Mouse (Mus musculus): ENCODE measurements around the gene Bri3.

Bri3 gene

GRCm38 (mm10) chr5:144243901-144244487 lies at the start of gene Bri3:
Gene Bri3 (plus strand): TSS chr5:144244437.
- DNase-seq (ENCODE audit: extremely low spot score) = no peak

DNA sequence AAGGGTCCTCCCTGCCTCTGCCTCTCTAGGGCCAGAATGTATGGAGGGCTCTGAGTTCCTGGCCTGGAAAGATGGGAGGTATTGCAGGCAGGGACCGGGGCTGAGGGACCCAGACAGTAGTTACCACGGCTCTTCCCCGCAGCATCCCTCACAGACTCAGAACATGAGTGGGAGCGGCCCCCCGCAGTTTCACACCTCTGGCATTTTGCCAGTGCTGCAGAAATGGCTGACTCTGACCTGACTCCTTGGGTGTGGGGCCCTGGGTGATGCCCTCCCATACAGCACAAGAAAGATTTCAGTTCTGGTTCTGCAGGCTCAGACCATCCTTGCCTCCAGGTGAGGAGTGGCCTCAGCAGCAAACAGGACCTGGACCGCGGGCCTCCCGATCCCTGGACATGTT lies 48.7 kb upstream of the Bri3 start:
- DNase-seq (ENCODE audit: extremely low spot score) = no peak

- no peak for DNase-seq (ENCODE audit: extremely low spot score)
These were observed 43.6 kb upstream of the Bri3 start for GRCm38 (mm10) chr5:144200616-144201015.

GRCm38 (mm10) chr5:144202430-144202829 lies 41.8 kb upstream of the Bri3 start:
- DNase-seq (ENCODE audit: extremely low spot score) = no peak

GRCm38 (mm10) chr5:144203398-144203959 lies 40.8 kb upstream of the Bri3 start:
- no peak for DNase-seq (ENCODE audit: extremely low spot score)

- no peak for DNase-seq (ENCODE audit: extremely low spot score)
These were observed 39.9 kb upstream of the Bri3 start for GRCm38 (mm10) chr5:144204303-144204702.

DNA sequence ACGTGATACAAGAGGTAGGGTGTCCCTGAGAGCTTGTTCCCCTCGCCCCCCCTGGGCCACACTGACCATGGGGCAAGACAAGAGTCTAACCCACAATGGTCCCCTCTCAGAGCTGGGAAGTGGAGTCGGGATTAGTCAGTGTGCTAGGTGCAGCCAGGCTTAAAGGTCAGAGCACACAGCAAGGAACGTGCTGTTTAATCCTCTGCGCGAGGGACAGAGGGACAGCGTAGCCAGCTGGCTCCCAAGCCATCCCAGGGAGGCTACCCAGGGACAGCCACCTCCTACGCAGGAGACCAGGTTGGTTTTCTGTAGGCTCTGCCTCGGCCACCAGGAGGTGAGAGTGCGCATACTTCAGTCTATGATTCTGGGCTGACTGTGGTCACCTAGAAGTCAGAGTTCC lies 39.3 kb upstream of the Bri3 start:
- DNase-seq (ENCODE audit: extremely low spot score) = no peak

DNA sequence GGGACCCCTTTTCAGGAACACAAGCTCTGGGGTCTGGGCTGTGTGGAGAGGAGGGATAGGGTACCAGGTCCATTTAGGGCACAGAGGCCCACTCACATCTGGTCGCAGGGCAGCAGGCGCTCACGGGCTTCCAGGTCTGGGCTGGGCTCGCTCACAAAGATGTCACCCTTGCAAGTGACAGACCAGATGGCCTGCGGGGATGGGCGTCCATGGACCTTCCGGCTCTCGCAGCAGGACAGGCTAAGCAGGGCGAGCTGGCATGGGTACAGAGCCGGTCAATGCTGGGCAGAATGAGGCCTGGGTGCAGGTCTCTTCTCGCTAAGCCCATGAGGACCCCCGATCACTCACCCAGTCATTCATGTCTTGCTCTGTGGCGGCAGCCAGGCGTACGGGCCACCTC lies 38.2 kb upstream of the Bri3 start:
- no peak for DNase-seq (ENCODE audit: extremely low spot score)

DNA sequence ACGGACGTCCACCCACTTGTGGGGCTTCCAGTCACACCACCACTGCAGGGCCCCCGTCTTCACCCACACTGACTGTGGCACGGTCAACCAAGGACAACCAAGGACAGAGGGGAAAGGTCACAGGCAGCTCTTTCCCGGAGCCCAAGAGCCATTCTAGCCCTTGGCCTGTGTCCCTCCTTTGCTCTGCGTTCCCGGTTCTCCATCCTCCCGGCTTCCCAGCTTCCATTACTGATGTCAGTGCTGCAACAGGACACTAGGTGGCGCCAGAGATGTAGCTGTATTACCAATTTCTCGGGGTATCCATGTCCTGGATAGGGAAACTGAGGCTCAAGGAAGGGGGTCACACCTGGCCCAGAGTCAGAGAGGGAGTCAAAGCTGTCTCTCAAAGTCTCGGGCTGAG lies 36.8 kb upstream of the Bri3 start:
- peak; percentile 41 for DNase-seq (ENCODE audit: extremely low spot score)

DNA sequence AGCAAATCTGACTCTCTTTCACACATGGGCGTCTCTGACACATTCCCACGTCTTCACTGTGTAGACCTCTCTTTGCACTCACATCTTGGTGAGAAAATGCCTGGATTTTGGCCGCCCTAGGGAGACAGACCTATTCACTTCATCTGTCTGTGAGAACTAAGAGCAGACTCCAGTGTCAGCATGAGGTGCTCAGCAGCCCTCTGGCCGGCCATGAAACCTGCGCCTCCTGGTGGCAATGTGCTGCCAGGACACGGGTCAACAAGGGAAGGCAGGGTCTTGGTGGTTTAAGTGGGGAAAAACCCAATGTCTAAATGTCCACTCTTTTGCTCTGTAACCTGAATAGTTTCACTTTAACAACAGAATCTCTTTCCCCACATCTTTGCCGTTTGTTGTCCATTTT lies 29.8 kb upstream of the Bri3 start:
- peak; percentile 63 for DNase-seq (ENCODE audit: extremely low spot score)

DNA sequence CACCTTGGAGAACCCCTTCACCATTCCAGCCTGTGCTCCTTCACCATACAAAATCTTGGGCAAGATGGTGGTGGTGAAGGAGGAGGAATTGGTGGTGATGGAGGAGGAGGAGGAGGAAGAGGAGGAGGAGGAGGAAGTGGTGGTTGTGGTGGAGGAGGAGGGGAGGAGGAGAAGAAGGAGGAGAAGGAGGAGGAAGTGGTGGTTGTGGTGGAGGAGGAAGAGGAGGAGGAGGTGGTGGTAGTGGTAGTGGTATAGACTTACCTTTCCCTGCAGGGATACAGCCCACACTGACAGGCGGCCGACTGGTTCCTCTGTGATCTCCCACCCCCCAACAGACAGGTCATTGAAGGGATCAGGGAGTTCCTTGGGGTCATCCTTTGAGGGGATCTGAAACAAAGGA lies 28.2 kb upstream of the Bri3 start:
- no peak for DNase-seq (ENCODE audit: extremely low spot score)

- DNase-seq (ENCODE audit: extremely low spot score) = no peak
These were observed 26.2 kb upstream of the Bri3 start for GRCm38 (mm10) chr5:144218061-144218460.

DNA sequence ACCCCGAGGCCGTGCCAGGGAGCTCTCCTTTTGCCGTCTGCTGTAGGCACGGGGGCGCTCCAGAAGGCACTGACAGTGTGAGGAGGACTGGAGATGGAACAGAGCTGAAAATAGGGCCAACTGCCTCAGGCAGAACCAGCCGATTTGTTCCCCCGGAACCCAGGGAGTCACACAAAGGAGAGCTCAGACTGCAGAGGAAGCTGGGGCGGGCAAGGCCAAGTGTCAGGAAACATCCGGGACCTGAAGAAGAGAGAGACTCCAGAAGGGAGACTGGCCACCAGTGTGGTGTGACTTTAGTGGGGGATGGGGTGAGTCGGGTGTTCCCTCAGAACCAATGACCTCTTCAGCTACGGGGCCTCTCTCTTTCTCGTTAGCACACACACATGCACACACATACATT lies 24.9 kb upstream of the Bri3 start:
- DNase-seq (ENCODE audit: extremely low spot score) = peak; percentile 10

DNA sequence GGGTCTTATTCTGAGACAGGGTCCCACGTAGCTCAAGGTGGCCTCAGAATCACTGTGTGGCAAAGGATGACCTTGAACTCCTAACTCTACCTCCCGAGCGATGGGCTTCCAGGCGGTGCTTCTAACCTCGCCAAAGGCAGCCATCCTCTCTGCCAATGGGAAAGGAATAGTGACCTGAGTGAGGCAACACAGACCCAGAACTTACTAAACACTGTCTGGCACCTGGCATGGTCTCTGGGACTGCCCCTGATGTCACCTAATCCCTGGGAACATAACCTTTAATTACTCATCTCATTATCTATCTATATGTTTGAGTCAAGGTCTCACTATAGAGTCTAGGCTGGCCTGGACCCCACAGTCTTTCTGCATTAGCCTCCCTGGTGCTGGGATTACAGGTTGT lies 24.3 kb upstream of the Bri3 start:
- no peak for DNase-seq (ENCODE audit: extremely low spot score)

- DNase-seq (ENCODE audit: extremely low spot score) = no peak
These were observed 22.9 kb upstream of the Bri3 start for GRCm38 (mm10) chr5:144221305-144221704.

DNA sequence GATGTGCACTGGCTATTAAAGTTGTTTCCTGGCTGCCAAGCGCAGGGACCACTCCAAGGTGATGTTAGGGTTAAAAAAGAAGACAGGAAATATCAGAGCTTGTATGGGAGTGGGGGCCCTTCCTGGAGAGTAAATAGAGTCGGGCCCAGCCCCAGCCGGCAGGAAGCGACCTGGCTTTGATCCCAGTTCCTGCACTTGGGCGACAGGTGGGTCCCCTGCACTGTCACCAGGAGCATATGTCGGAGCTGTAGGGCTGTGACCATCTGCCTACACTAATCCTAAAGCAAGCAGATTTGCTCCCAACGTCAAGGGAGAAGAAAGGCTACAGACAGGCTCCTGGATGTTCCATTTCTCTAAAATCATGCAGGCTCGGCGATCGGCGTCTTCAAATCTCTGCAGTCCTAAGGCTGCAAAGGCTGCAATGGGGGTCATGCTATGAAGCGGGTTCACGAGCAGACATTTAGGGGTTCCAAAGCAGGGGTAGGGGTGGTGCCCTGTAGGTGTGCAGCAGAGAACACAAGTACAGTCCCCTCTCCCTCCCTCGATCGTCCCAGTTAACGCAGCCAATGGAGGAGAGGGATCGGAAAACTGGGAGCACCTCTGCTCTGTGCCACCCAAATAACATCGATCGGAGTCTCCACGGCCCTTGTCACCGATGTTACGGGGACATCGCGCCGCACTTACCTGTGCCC lies 21.3 kb upstream of the Bri3 start:
- no peak for DNase-seq (ENCODE audit: extremely low spot score)

GRCm38 (mm10) chr5:144223503-144223862 lies 20.8 kb upstream of the Bri3 start, which contains the start of gene Tecpr1:
Gene Tecpr1 (minus strand): TSS chr5:144223615.
- peak; percentile 91 for DNase-seq (ENCODE audit: extremely low spot score)

DNA sequence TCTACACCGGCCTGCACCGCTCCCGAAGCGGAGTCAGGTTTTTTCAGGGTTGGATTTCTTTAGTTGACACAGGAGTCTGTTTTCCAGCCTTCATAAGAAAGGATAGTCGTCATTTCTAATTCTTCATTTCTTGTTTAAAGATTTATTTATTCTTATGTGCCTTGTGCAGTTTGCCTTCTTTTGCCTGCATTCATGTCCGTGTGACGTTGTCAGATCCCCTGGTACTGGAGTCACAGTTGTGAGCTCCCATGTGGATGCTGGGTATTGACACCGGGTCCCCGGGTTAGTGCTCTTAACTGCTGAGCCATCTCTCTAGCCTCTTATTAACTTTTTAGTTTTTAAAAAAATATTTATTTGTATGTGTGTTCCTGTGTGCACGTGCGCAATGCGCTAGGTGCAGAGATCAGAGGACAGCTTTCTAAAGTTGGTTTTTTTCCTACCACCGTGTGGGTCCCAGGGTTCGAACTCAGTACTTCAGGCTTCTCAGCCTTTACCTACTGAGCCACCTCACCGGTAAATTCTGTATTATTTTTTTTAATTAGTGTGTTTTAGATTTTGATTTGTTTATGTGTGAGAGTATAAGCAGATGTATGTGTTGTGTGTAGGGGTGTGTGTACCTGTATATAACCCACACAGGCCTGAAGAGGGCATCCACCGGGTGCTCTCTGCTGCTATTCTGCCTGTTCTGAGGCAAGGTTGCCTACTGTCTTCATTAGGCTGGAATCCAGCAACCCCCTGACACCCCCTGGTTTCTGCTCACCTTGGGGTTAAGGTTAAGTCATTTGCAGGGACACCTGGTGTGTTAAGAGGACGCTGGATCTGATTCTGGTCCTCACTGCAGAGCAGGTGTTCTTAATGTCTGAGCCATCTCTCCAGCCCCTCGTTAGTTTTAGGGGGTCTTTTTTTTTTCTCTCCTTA lies 20.1 kb upstream of the Bri3 start:
- peak; percentile 9 for DNase-seq (ENCODE audit: extremely low spot score)

DNA sequence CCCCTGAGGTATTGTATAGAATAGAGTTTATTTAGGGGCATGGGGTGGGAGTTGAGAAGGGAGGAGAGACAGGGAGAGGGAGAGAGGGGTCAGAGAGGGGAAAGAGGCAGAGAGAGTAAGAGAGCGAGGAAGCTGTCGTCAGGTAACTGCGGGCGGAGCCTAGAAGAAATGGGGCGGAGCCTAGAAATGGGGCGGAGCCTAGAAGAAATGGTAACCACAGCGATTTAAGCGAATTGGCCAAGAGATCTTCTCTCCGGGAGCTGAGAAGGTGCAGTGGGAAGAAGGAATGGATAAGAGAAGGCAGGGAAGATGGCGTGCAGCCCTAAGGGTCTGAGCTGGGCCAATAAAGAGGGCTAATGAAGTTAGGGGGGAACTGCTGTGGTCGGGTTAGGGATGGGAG lies 18.0 kb upstream of the Bri3 start:
- DNase-seq (ENCODE audit: extremely low spot score) = no peak

DNA sequence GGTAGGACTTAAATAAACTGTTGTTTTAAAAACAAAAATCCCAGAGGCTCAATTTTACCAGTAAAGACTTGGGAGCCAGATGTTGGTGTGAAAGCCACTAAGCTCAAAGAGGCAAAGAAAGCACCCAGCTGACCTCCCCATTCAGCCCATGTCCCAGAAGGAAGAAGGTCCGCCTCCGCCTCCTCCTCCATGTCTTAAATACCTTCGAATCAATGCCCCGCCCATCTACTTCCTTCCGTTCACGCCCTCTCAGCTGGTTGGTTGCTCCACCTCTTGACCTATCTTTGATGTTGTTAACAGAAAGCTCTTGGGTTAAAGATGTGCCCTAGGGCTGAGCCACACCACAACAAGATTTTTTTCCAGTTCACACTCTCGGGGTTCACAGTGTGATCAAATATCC lies 14.0 kb upstream of the Bri3 start:
- DNase-seq (ENCODE audit: extremely low spot score) = no peak

DNA sequence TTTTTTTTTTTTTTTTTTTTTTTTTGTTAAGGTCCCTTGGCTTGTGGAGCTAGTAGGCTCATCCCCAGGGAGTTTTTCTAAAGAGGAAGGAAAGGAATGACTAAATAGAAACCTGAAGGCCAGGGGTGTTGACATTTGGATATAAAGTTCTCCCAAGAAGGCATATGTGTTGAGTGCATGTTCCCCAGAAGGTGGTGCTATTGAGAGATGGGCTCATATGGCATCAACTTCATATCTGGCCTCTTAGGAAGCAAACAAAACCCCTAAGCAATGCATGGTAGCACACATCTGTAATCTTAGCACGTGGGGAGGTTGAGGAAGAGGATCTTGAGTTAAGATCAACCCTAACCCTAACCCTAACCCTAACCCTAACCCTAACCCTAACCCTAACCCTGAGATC lies 12.8 kb upstream of the Bri3 start:
- DNase-seq (ENCODE audit: extremely low spot score) = no peak

DNA sequence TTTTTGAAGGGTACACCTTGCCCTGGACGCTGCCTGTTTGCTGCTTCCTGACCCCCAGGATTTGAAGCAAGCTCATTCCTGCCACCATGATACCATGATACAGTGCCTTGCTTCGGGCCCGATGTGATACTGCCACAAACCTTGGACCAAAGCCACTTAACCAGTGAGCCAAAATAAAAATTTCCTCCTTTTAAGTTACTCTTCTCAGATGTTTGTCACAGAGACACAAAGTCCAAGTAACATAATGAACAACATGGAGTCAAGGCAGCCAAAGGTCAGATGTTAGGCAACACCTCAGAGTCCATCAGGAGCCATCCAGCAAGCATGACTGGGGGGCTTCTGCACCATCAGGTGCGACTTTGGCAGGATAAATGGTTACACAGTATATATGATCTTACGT lies 11.7 kb upstream of the Bri3 start:
- no peak for DNase-seq (ENCODE audit: extremely low spot score)

DNA sequence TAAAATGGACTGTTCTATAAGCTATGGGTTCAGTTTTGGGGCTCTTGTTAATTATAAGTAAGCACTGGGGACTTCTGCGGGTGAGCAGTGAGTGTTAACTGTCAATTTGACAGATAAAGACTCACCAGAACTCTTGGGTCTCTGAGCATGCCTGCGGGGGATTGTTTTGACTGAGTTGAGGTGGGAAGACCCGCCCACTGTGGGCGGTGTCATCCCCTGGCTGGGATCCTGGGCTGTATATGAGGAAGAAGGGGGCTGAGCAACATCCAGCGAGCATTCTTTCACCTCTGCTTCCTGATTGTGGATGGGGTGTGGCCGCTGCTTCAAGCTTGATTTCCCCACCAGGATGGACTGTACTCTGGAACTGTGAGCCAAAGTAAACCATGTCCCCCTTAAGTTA lies 10.0 kb upstream of the Bri3 start:
- no peak for DNase-seq (ENCODE audit: extremely low spot score)

Data from embryo, embryonic 9.5 days (tissue).